Mouse (Mus musculus) intestine, embryonic 15.5 days (tissue): ENCODE results near the gene Ski. TPM values are rescaled to one million over a fixed set of nuclear protein-coding genes. Genes with fewer than 3 reads are reported as not detected.
A peak's percentile ranks its signal among the peaks of the same experiment; 100 is the strongest.

Experiments used
- ATAC-seq: fragments of 200-750 bp; cut with Nextera tagmentation; 2 replicates; pipeline ENCODE4 v1.8.0; 2017; ENCODE audit warnings: moderate TSS enrichment, moderate library complexity
- H3K27ac ChIP-seq: fragments of 300-500 bp; sonication (generic); 2 replicates; pipeline ENCODE4 v1.5.1; 2015; ENCODE audit warnings: mild to moderate bottlenecking, inconsistent platforms
- H3K27me3 ChIP-seq: fragments of 300-500 bp; sonication (generic); replicated peaks from 2 replicates; pipeline ENCODE4 v1.6.1; 2015; ENCODE audit warnings: inconsistent platforms
- H3K36me3 ChIP-seq: fragments of 300-500 bp; sonication (generic); 2 replicates; pipeline ENCODE4 v1.6.1; 2015; ENCODE audit warnings: inconsistent platforms
- H3K4me1 ChIP-seq: fragments of 300-500 bp; sonication (generic); replicated peaks from 2 replicates; pipeline ENCODE4 v1.6.1; 2015; ENCODE audit warnings: inconsistent platforms
- H3K4me2 ChIP-seq: fragments of 300-500 bp; sonication (generic); replicated peaks from 2 replicates; pipeline ENCODE4 v1.6.1; 2015; ENCODE audit warnings: mild to moderate bottlenecking, inconsistent platforms
- H3K4me3 ChIP-seq: fragments of 300-500 bp; sonication (generic); replicated peaks from 2 replicates; pipeline ENCODE4 v1.5.1; 2015; ENCODE audit warnings: inconsistent platforms
- H3K9ac ChIP-seq: fragments of 300-500 bp; sonication (generic); 2 replicates; pipeline ENCODE4 v1.6.1; 2015; ENCODE audit warnings: inconsistent platforms
- H3K9me3 ChIP-seq: fragments of 300-500 bp; sonication (generic); 2 replicates; pipeline ENCODE4 v1.6.1; 2016; ENCODE audit warnings: inconsistent platforms
- WGBS: fragments of 180-500 bp; shearing (Covaris S2); methylation state at CpG from one replicate; pipeline ENCODE4 v1.1.7; 2015; 5-methylcytosine and 5-hydroxymethylcytosine counted together
- polyA plus RNA-seq: library from polyadenylated mRNA; unstranded; fragments of >200 nt; fragmentation: Nextera tagmentation; extraction: Ambion mirVana; gene quantifications from 2 replicates; pipeline ENCODE4 v1.2.1, GENCODE M21; 2015

Gene Ski
- polyA plus RNA-seq, 1 experiment from 2014 or later = 13.3 TPM

DNA sequence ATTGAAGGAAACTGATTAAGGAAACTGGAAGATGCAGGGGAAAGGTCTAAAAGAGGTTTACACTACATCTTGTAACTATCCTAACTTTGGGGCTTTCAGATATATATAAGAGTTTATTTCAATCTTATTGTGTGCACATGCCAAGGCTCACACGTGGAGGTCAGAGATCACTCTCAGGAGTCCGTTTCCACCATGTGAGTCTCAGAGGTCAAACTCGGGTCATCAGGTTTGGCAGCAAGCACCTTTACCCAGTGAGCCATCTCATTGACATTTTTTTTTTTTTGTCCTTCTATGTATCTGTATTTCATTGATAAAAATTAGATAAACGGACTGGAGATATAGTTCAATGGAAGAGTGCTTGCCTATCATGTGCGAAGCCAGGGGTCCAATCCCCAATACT is 6.1 kb upstream of the Ski start:
- H3K4me2 ChIP-seq = no peak overlapping the region
- H3K4me3 ChIP-seq = no peak overlapping the region
- H3K4me1 ChIP-seq = peaks cover 8% of the 10 kb centered on the region
- H3K27me3 ChIP-seq = no peaks in the 10 kb centered on the region
- no peaks in the 10 kb centered on the region for H3K9me3 ChIP-seq
- H3K27ac ChIP-seq = no peak overlapping the region
- ATAC-seq = no peak
- H3K36me3 ChIP-seq = no peaks in the 10 kb centered on the region
- no peak overlapping the region for H3K9ac ChIP-seq
- WGBS = 67% methylated on average over 5 of the region's 5 CpGs

DNA sequence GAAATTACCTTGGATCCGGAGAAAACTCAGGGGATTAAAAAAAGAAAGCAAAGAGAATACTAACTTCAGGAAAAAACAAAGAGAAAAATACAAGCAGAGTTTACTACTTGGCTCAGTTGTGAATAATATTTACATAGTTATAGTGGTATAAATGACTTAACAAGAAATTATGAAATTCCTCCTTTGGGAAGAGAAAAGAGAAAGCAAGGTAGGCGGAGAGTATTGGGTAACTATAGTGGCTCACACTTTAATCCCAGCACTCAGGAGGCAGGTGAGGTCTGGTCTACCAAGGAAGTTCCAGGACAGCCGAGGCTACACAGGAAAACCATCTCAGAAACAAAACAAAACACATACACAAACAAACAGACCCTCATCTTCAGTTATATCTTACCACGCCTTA is 5.6 kb upstream of the Ski start:
- Histone ChIP-seq H3K9me3 (no peaks in the 10 kb centered on the region), H3K4me1 (peaks cover 4% of the 10 kb centered on the region; the same call in 1 of the 2 replicates), H3K27ac (no peak overlapping the region), H3K4me3 (no peak overlapping the region), H3K27me3 (no peaks in the 10 kb centered on the region), H3K4me2 (no peak overlapping the region), H3K9ac (no peak overlapping the region), H3K36me3 (no peaks in the 10 kb centered on the region)
- ATAC-seq = no peak
- 76% methylated on average over 4 of the region's 4 CpGs for WGBS

DNA sequence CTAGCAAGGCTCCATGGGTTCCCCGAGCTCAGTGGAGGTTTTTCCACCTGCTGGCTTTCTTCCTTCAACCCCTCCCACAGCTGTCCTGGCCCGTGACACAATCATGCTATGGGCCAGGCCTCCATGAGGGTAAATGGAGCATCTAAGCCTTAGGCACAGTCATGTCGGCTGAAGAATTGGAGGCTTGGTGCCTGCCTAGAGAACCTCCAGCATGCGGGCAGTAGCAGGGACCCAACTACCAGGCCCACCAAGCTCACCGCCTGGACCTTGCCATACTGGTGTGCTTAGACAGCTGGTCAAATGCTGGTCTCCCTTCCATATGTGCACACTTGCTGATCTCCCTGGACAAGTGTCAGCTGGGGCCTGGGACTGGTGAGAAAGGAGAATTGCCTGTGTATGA is 3.5 kb upstream of the Ski start:
- no peaks in the 10 kb centered on the region for H3K36me3 ChIP-seq
- WGBS = 83% methylated on average over 5 of the region's 5 CpGs
- H3K27me3 ChIP-seq = no peaks in the 10 kb centered on the region
- H3K27ac ChIP-seq = no peak overlapping the region
- H3K4me3 ChIP-seq = no peak overlapping the region
- H3K9me3 ChIP-seq = no peaks in the 10 kb centered on the region
- peaks cover 4% of the 10 kb centered on the region; the same call in 1 of the 2 replicates for H3K4me1 ChIP-seq
- H3K9ac ChIP-seq = no peak overlapping the region
- no peak overlapping the region for H3K4me2 ChIP-seq
- no peak for ATAC-seq

DNA sequence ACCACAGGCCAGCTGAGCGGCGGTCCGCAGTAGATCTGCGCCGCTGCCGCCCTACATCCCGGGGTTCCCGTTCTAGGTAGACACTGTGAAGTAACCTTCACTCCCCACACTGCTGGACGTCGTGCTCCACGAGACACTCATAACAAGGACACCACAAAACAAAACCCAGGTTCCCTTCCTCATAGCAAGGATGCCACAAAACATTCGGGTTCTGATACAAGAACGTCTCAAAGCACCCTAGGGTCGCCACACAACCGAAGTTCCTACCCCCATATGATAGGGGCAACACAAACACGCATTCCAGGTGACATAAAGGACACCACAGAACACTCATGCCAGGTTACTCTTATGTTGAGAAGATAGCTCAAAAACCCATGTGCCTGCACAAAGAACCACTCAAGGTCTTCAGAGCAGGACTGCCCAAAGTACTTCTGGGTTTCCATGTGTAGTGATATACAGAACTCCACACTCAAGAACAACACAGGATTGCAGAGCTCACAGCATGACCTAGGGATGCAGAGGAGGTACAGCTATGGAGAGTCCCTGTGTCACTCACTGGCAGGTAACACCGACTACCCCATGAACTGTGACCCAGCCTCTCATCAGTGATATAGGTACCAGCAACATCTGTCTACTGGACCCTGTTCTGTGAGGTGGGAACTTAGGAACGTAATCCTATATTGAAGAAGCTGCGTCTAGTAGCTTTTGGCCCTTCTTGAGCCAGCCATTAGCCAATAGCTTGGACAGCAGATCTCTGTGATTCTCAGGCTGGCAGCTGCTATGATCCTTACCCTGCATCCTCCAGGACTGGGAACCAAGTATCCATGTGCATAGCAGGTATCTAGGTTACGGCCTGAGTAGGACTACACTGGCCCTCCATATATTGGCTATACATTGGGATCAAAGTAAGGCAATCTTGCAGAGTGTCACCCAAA is 1.5 kb upstream of the Ski start:
- WGBS = 31% methylated on average over 20 of the region's 20 CpGs
- H3K4me1 ChIP-seq = peaks cover 18% of the 10 kb centered on the region
- peak overlapping the region; percentile 37 for H3K4me3 ChIP-seq
- H3K27ac ChIP-seq = peak overlapping the region; percentile 94
- H3K9ac ChIP-seq = peak overlapping the region; percentile 68
- ATAC-seq = no peak
- no peaks in the 10 kb centered on the region for H3K36me3 ChIP-seq
- H3K27me3 ChIP-seq = no peaks in the 10 kb centered on the region
- H3K4me2 ChIP-seq = peak overlapping the region; percentile 82
- H3K9me3 ChIP-seq = no peaks in the 10 kb centered on the region

DNA sequence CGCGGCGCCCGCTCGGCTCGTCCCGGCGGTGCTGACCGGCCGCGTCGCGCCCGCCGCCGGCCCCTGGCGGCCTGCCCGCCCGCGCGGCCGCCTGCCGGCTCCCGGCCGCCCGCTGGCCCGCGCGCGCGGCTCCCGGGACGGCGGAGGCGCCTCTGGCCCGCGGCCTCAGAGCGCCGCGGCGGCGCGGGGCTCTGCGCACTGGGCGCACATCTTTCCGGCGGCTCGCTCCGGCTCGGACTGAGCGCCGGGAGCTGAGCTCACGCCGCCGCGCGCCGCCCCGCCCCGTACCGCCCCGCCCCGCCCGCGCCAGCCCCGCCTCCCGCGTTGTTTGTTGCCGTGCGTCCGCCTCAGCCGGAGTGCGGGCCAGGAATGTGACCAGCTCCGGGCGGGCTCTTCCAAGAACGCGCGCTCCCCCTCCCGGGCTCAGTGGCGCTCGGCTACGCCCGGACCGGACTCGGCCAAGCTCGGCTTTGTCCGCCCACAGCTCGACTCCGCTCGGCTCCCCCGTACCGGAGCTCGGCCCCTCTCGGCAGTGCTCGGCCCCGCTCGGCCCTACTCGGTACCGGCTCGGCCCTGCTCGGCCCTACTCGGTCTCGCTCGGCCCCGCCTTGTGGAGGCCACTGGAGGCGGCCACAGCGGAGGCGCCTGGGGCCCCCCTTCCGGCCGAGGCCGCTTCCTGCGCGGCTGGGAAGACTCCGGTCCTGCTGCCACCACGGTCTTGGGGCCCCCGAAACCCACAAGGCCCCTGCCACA is 625 bp upstream of the Ski start:
- peak overlapping the region; percentile 91 for H3K4me2 ChIP-seq
- ATAC-seq = peak; percentile 99
- H3K9ac ChIP-seq = peak overlapping the region; percentile 68
- no peaks in the 10 kb centered on the region for H3K36me3 ChIP-seq
- peaks cover 26% of the 10 kb centered on the region for H3K4me1 ChIP-seq
- peak overlapping the region; percentile 80 for H3K4me3 ChIP-seq
- under 1% methylated on average over 97 of the region's 116 CpGs for WGBS
- H3K9me3 ChIP-seq = no peaks in the 10 kb centered on the region
- peak overlapping the region; percentile 94 for H3K27ac ChIP-seq
- H3K27me3 ChIP-seq = no peaks in the 10 kb centered on the region

DNA sequence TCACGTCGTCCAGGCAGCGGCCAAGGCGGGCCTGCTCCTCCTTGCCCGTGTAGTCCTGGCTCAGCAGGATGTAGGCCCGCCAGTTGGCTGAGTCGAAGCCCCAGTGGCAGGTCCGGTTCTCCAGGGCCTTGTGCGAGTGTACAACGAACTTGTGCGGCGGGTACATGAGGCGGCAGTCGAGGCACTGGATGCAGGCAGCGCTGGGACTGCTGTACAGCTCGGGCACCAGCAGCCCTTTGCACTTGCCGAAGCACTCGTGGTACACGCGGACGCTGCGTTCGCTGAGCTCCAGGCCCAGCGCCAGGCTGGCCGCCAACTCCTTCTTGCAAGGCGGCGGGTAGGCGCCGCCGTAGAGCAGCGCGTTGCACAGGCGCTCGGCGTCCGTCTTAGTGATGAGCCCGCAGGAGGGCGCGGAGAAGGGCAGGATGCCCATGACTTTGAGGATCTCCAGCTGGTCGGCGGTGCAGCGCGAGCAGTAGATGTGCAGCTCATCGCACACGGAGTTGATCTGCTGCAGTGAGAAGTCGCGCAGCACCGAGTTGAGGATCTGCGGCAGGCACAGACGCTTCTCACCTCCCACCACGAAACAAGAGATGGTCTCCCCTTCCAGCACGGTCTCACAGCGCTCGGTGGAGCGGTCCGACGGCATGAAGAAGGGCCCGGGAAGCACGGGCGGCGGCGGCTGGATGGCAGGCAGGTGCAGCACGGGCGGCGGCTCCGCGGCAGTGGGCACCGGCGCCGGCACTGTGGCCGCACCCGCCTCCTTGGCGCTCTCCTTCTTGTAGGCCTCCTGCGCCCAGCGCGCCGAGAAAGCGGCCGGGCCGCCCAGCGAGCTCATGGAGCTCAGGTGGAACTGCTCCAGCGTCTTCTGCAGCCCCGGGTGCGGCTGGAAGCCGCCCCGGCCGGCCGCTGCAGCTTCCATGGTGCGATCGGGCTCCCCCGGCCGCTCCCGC is 517 bp downstream of the Ski start:
- under 1% methylated on average over 91 of the region's 93 CpGs for WGBS

DNA sequence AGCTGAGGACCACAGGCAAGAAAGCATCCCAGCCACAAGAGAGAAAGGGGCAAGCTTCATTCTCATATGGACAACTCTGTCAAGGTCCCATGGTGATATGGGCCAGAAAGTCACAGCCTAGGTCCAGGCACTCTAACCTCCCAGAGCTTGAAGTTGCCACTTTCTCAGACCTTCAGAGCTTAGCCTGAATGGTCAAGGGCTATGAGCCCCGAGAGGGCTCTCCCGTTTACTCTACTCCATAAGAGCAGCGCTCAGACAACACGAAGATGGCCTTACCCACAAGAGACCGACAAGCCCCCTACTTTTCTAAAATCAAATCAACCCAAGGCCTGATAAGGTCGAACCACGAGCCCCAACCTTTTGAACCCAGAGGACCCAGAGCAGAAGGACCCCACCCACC is 1.3 kb downstream of the Ski start:
- no peak for ATAC-seq
- Histone ChIP-seq H3K9me3 (no peaks in the 10 kb centered on the region), H3K4me1 (peaks cover 45% of the 10 kb centered on the region), H3K9ac (peak overlapping the region; percentile 95), H3K36me3 (no peaks in the 10 kb centered on the region), H3K27me3 (no peaks in the 10 kb centered on the region), H3K4me3 (peak overlapping the region; percentile 80), H3K27ac (peak overlapping the region; percentile 86), H3K4me2 (peak overlapping the region; percentile 91)
- WGBS = 4% methylated on average over 7 of the region's 7 CpGs

More for the DNA sequence above, 517 bp downstream of the Ski start:
- H3K4me1 ChIP-seq = peaks cover 38% of the 10 kb centered on the region
- peak overlapping the region; percentile 95 for H3K9ac ChIP-seq
- no peaks in the 10 kb centered on the region for H3K36me3 ChIP-seq
- no peaks in the 10 kb centered on the region for H3K9me3 ChIP-seq
- ATAC-seq = no peak
- peak overlapping the region; percentile 80 for H3K4me3 ChIP-seq
- H3K27ac ChIP-seq = peak overlapping the region; percentile 86
- peak overlapping the region; percentile 91 for H3K4me2 ChIP-seq
- no peaks in the 10 kb centered on the region for H3K27me3 ChIP-seq

DNA sequence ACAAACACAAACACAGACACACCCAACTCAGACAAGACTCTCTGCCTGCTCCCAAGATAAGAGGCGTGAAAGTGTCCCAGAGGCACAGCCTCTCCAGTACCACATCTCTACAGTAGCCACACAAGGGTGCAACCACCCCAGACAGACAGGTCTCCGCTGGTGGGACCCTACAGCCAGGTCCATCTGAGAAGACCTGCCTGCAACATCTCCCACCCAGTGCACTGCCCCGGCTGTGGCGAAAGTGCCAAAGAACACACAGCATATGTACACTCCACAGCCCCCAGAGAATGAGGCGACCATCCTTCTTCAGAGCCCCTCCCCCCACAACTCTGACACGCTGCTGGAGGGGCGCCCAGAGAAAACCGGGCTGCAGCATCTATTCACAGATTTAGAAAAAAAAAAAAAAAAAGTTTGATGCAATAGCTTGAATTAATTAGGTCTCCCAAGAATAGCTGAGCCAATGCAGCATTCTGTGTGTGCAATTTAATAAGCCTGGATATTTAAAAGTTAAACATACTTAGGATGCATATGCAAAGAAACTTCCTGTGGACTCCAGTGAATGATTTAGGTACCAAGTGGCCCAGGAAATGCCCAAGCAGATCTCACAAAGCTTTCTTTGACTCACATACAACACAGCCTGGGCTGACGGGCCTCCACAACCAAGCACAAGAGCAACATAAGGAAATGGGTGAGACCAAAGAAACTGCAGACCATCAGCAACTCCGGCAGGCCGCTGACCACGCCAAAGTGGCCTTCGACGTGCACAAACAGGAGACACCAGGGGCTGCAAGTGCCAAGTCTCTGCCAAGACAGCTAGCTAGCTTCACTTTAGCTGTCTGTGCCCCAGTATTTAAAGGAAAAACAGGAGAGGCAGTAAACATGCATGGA is 1.9 kb downstream of the Ski start:
- H3K27me3 ChIP-seq = no peaks in the 10 kb centered on the region
- peak overlapping the region; percentile 80 for H3K4me3 ChIP-seq
- peak overlapping the region; percentile 86 for H3K27ac ChIP-seq
- peak overlapping the region; percentile 91 for H3K4me2 ChIP-seq
- no peak for ATAC-seq
- 5% methylated on average over 14 of the region's 14 CpGs for whole genome bisulfite sequencing
- H3K4me1 ChIP-seq = peaks cover 52% of the 10 kb centered on the region
- H3K36me3 ChIP-seq = no peaks in the 10 kb centered on the region
- peak overlapping the region; percentile 95 for H3K9ac ChIP-seq
- H3K9me3 ChIP-seq = no peaks in the 10 kb centered on the region

DNA sequence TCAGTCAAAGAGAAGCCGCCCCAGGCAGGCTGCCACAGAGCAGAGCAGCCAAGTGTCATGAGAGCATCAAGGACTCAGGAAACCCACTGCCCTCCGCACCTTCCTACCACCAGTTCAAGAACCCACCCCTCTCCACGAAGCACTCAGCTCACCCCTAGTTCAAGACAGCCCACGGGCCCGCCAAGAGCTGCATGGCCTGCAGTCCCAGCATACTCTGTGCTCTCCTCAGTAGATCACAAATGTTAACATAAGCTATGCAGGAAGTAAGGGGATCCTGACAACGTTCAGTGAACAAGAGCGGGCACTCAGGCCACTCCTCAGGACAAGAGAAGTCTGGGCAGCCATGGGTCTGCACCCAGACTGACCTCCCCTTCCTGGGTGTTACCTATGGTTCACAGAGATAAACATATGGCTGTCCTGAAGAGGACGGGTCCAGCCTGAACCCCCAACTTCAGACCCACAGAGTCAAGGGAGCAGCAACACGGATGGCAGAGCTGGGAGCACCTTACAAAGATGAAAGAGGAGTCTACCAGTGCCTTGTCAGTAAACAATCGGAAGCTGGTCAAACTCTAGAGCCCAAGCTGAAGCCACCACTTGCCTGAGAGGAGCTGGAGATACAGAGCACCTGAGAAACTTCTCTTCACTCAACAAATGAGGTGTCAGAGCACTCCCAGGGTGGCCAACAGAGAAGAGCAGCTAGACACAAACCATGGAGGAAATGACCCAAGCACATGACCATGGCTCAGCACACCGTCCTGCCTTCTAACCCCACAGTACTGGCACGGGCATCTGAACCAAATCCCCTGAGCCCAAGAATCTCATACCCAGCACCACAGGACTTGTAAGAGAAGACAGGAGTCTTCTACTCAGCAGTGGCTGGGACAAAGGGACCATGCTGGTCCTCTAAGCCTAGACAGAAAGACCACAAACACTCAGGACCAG is 2.9 kb downstream of the Ski start:
- H3K4me2 ChIP-seq = peak overlapping the region; percentile 91
- 33% methylated on average over 12 of the region's 12 CpGs for WGBS
- no peaks in the 10 kb centered on the region for H3K36me3 ChIP-seq
- peak overlapping the region; percentile 80 for H3K4me3 ChIP-seq
- no peak for ATAC-seq
- no peaks in the 10 kb centered on the region for H3K9me3 ChIP-seq
- H3K27me3 ChIP-seq = no peaks in the 10 kb centered on the region
- H3K27ac ChIP-seq = no peak overlapping the region
- H3K4me1 ChIP-seq = peaks cover 61% of the 10 kb centered on the region
- H3K9ac ChIP-seq = peak overlapping the region; percentile 95

DNA sequence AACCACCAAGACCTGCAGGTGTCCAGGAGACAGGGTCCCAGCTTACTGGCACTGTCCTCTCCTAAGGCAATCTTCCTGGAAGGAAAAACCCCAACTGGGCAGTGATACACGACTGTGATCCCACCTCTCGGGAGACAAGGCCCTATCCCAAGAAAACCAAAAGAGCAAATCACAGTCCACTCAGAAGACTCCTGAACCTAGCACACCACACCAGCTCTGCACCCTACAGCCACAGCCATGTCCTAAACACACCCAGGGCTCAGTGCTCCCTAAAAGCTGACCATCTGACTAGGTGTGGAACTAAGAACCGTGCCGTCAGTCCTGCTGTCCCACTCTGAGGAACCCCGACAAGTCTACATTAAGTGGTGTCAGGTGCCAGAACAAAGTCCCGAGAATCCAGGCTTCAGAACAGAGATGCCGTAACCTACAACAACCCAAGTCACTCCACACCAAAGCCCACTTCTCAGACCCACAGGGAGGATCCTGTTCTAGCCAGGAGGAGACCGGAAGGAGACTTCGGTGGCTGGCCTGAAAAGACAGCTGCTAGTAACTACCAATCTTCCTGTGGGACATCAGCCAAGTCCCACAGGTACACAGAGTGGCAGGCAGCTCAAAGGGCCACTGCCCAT is 4.2 kb downstream of the Ski start:
- peak overlapping the region; percentile 80 for H3K4me3 ChIP-seq

More for the DNA sequence above, 4.2 kb downstream of the Ski start:
- Histone ChIP-seq H3K9me3 (no peaks in the 10 kb centered on the region), H3K9ac (peak overlapping the region; percentile 27; the same call in 1 of the 2 replicates), H3K27ac (no peak overlapping the region), H3K4me2 (peak overlapping the region; percentile 91), H3K4me1 (peaks cover 69% of the 10 kb centered on the region), H3K27me3 (no peaks in the 10 kb centered on the region), H3K36me3 (no peaks in the 10 kb centered on the region)
- ATAC-seq = no peak
- 82% methylated on average over 9 of the region's 9 CpGs for WGBS
